Mouse (Mus musculus) C2C12 (cell line): ENCODE results near the gene Rd3l.

Source experiments
- CEBPB ChIP-seq: IDR thresholded peaks from one replicate; pipeline ENCODE4 v1.6.1; 2011; ENCODE audit warnings: low read depth, mild to moderate bottlenecking, control low read depth, moderate library complexity
- CTCF ChIP-seq: IDR thresholded peaks from one replicate; pipeline ENCODE4 v1.5.1; 2011; ENCODE audit not compliant: control insufficient read depth, insufficient read depth, insufficient read length
- MAX ChIP-seq: IDR thresholded peaks from one replicate; pipeline ENCODE4 v1.6.1; 2011; ENCODE audit warnings: mild to moderate bottlenecking, control low read depth
- USF1 ChIP-seq: IDR thresholded peaks from one replicate; pipeline ENCODE4 v1.6.1; 2011; ENCODE audit warnings: low read depth, mild to moderate bottlenecking, control low read depth, moderate library complexity

DNA sequence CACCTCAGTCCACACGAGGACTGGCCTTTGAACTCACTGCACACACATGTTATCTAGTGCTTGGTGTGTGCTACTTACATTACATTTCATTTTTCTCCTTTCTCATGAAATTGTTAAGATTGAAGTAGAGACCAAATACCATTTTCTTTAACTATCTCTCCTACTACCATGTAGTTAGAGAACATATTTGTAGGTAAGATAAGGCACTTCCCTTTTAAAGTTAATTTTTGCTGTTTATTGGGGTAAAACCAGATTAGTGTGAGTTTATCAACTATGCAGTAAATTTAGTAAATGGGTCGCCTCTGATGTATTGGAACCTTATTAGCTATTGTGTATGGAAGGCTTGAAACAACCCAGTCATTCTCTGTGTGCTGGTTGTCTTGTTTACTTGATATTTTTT, 2.0 kb upstream of the Rd3l start:
- no peak for TF ChIP-seq CTCF
- TF ChIP-seq MAX: no peak
- no peak for TF ChIP-seq USF1
- no peak for TF ChIP-seq CEBPB
